8 mouse cellular contexts compared by ENCODE assay signal in the genomic region with DNA sequence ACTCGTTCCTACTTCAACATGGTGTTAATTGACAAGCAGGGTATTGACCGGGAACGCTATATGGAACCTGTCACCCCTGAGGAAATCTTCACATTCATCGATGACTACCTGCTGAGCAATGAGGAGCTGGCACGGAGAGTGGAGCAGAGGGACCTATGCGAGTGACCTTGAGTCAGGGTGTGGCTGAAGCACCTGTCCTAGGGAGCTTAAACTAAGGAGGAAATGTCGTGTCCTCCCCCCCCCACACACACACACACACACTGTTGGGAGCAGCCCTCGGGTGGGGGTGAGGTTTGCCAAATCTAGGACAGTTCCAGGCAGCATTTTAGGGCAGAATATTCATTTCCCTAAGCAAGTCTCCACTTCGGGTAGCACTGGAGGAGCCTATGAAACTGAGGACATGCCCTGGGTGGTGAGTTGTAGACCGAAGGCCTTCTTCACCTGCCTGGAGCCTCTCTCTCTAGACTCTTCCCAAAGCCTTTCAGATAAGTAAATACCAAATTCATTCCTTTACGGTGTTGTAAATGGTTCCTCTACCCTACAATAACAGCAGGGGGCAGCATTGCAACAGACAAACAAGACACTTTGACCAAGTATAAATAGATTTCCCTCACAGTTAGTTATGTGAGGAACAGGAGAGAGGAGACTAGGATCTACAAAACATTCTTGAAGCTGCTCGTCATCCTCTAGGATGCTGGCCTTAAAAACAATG. TPM values are rescaled to one million over a fixed set of nuclear protein-coding genes. Genes with fewer than 3 reads are reported as not detected.
DNase-seq lines count a peak whose midpoint lies in the region; ATAC-seq lines count a peak whose summit lies in the region.

No protein-coding gene starts in this region.

- H3K27ac ChIP-seq in liver, embryonic 11.5 days (ENCODE audit: low read depth, low read length): no peak overlapping the region

- H3K36me3 ChIP-seq in liver, embryonic 11.5 days (ENCODE audit: control insufficient read depth, insufficient read depth, low read length): no peaks in the 10 kb centered on the region

- H3K9me3 ChIP-seq in liver, embryonic 11.5 days (ENCODE audit: control insufficient read depth, low read length): no peaks in the 10 kb centered on the region

- ATAC-seq in liver, embryonic 11.5 days (replicated peaks; ENCODE audit: low FRiP score): no peak

- peaks cover 3% of the 10 kb centered on the region; the same call in 1 of the 2 replicates for H3K27me3 ChIP-seq in liver, embryonic 11.5 days (replicated peaks; ENCODE audit: control insufficient read depth, insufficient read depth, low read length)

- DNase-seq in adrenal gland, adult (ENCODE audit: inconsistent age in 2 of 2, low spot score in 1 of 2): peak; percentile 14 to 68
- no peak for DNase-seq in adrenal gland, postnatal 25 days
- DNase-seq in liver: peak; percentile 11
- DNase-seq in liver, embryonic 11.5 days (ENCODE audit: low spot score): no peak
- DNase-seq in brain, adult 2 months (ENCODE audit: low read depth, low spot score): peak; percentile 66
- DNase-seq in kidney, adult 9 months: peak; percentile 46
- DNase-seq in lung, postnatal 10 days: peak; percentile 60
- no peak for DNase-seq in MN1 (ENCODE audit: low spot score)

- H3K9ac ChIP-seq in liver, embryonic 11.5 days (ENCODE audit: low read depth, low read length): no peak overlapping the region

- no peak overlapping the region for H3K4me2 ChIP-seq in liver, embryonic 11.5 days

- 61% methylated on average over 12 of the region's 12 CpGs for WGBS in liver, embryonic 11.5 days

- no peaks in the 10 kb centered on the region for H3K4me1 ChIP-seq in liver, embryonic 11.5 days (replicated peaks; ENCODE audit: control insufficient read depth, insufficient read depth, low read length)

- no peak overlapping the region for H3K4me3 ChIP-seq in liver, embryonic 11.5 days (ENCODE audit: low read depth, low read length)

RNA-seq across cellular contexts. Expression of a gene that starts 23.2 kb away (rescaled TPM):
- 1.7 TPM in 2 replicates for total RNA-seq in adrenal gland, postnatal 25 days (2021)
- 0.15 and 0.25 TPM in 2 replicates for polyA plus RNA-seq in liver, embryonic 11.5 days (2014; fragmentation: Nextera tagmentation; extraction: Ambion mirVana)

RNA-seq across cellular contexts. Expression of a gene that starts 33.2 kb away (rescaled TPM):
- 25.3 and 29.6 TPM in 2 replicates for total RNA-seq in adrenal gland, postnatal 25 days (2021)
- 67.0 and 68.0 TPM in 2 replicates for polyA plus RNA-seq in liver, embryonic 11.5 days (2014; fragmentation: Nextera tagmentation; extraction: Ambion mirVana)

RNA-seq across cellular contexts. Expression of a gene that starts 50.2 kb away (rescaled TPM):
- total RNA-seq in adrenal gland, postnatal 25 days (2021): 10.3 and 15.4 TPM in 2 replicates
- polyA plus RNA-seq in liver, embryonic 11.5 days (2014; fragmentation: Nextera tagmentation; extraction: Ambion mirVana): 1.8 and 2.7 TPM in 2 replicates

Comparison
In these comparisons a context has a peak if more than half of its experiments do, and no peak if none do; other contexts are left out.
1. DNase-seq: peak in adrenal gland, adult (2 of 2), liver (single experiment), brain, adult 2 months (single experiment), kidney, adult 9 months (single experiment) and lung, postnatal 10 days (single experiment); none in adrenal gland, postnatal 25 days (single experiment), liver, embryonic 11.5 days (single experiment) and MN1 (single experiment).